Mouse (Mus musculus) lung, embryonic 16.5 days (tissue): Measurements from ENCODE around the gene Ophn1. TPM values are rescaled to one million over a fixed set of nuclear protein-coding genes. Genes with fewer than 3 reads are reported as not detected.
A peak's percentile ranks its signal among the peaks of the same experiment; 100 is the strongest.

ENCODE experiments used
- ATAC-seq: fragments of 200-750 bp; cut with Nextera tagmentation; 2 replicates; pipeline ENCODE4 v1.8.0; 2017; ENCODE audit warnings: low read depth, mild to moderate bottlenecking, moderate library complexity
- H3K27ac ChIP-seq: fragments of 300-500 bp; sonication (generic); 2 replicates; pipeline ENCODE4 v1.5.1; 2014; ENCODE audit warnings: mild to moderate bottlenecking, control low read depth, low read length
- H3K27me3 ChIP-seq: fragments of 300-500 bp; sonication (generic); 2 replicates; pipeline ENCODE4 v1.6.1; 2014; ENCODE audit warnings: low read depth, low read length, mixed read lengths; ENCODE audit not compliant: control insufficient read depth, insufficient read depth
- H3K36me3 ChIP-seq: fragments of 300-500 bp; sonication (generic); 2 replicates; pipeline ENCODE4 v1.6.1; 2014; ENCODE audit warnings: low read length; ENCODE audit not compliant: control insufficient read depth, insufficient read depth
- H3K4me1 ChIP-seq: fragments of 300-500 bp; sonication (generic); replicated peaks from 2 replicates; pipeline ENCODE4 v1.6.1; 2014; ENCODE audit warnings: low read length, mixed read lengths; ENCODE audit not compliant: control insufficient read depth, insufficient read depth
- H3K4me2 ChIP-seq: fragments of 300-500 bp; sonication (generic); 2 replicates; pipeline ENCODE4 v1.6.1; 2014; ENCODE audit warnings: low read depth, low read length, control low read depth
- H3K4me3 ChIP-seq: fragments of 300-500 bp; sonication (generic); 2 replicates; pipeline ENCODE4 v1.5.1; 2014; ENCODE audit warnings: mild to moderate bottlenecking, low read length, control low read depth
- H3K9ac ChIP-seq: fragments of 300-500 bp; sonication (generic); 2 replicates; pipeline ENCODE4 v1.6.1; 2014; ENCODE audit warnings: low read length, control low read depth
- H3K9me3 ChIP-seq: fragments of 300-500 bp; sonication (generic); 2 replicates; pipeline ENCODE4 v1.6.1; 2016; ENCODE audit warnings: low read length; ENCODE audit not compliant: control insufficient read depth
- WGBS: fragments of 180-500 bp; shearing (Covaris S2); extraction: QIAGEN DNeasy Blood & Tissue Kit; methylation state at CpG from one replicate; pipeline ENCODE4 v1.1.7; 2014; 5-methylcytosine and 5-hydroxymethylcytosine counted together
- polyA plus RNA-seq: library from polyadenylated mRNA; unstranded; fragments of >200 nt; fragmentation: Nextera tagmentation; extraction: Ambion mirVana; gene quantifications from 2 replicates; pipeline ENCODE4 v1.2.1, GENCODE M21; 2015

Ophn1 gene
- polyA plus RNA-seq, 1 experiment from 2014 or later, result 19.1 TPM

DNA sequence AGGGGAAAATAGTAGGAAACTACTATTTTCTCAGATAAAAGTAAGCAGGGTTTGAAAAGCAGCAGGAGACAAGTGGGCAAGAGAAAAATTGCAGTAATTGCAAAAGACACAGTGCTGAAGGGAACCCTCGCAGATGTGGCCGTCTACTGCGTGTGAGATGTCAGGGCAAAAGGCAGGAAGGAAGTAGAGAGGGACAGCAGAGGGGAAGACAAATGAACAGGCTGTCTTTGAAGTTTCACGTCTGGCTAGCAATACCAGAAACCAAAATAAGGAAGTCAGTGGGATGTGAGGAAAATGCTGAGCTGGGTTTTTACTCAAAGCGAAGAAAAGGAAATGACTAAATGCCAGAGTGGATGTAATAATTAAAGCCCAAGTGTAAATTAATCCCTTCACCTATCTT lies 30.7 kb downstream of the Ophn1 start:
- Histone ChIP-seq H3K27ac (no peak overlapping the region), H3K9me3 (no peaks in the 10 kb centered on the region), H3K4me1 (no peaks in the 10 kb centered on the region), H3K9ac (no peak overlapping the region), H3K4me2 (no peak overlapping the region), H3K27me3 (no peaks in the 10 kb centered on the region; the same call in 1 of the 2 replicates), H3K36me3 (no peaks in the 10 kb centered on the region), H3K4me3 (no peak overlapping the region)
- WGBS, result 49% methylated on average over 5 of the region's 5 CpGs
- ATAC-seq, result peak; percentile 59; the same call in 1 of the 2 replicates

DNA sequence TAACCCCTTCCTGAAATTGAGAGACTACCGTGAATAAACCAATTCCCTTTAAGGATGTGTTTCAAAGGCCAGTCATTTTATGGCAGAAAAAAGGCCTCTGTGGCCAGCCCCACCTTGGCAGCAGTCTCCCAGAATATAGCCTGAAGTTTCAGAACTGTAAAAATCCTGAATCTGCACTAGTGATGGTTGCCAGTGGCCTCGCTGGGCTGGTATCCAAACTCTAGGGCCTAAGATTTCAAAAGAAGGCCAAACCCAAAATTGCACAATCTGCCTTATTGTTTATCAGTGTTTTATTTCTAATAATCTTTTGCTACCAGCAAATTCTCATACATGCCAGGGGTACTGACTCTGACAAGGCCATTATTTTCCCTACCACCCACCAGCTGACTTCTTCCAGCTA lies 34.8 kb downstream of the Ophn1 start:
- ATAC-seq, result peak; percentile 52; the same call in 1 of the 2 replicates
- H3K9ac ChIP-seq, result no peak overlapping the region
- WGBS, result 57% methylated on average over 2 of the region's 2 CpGs
- no peaks in the 10 kb centered on the region for H3K4me1 ChIP-seq
- H3K4me2 ChIP-seq, result no peak overlapping the region
- H3K36me3 ChIP-seq, result no peaks in the 10 kb centered on the region
- no peaks in the 10 kb centered on the region for H3K9me3 ChIP-seq
- no peak overlapping the region for H3K4me3 ChIP-seq
- H3K27ac ChIP-seq, result peak overlapping the region; percentile 36
- no peaks in the 10 kb centered on the region; the same call in 1 of the 2 replicates for H3K27me3 ChIP-seq

GRCm38 (mm10) chrX:98850869-98851268 lies 40.0 kb downstream of the Ophn1 start:
- Histone ChIP-seq H3K36me3 (no peaks in the 10 kb centered on the region), H3K9me3 (no peaks in the 10 kb centered on the region), H3K4me1 (no peaks in the 10 kb centered on the region), H3K27me3 (no peaks in the 10 kb centered on the region), H3K4me2 (no peak overlapping the region), H3K4me3 (no peak overlapping the region), H3K27ac (no peak overlapping the region), H3K9ac (no peak overlapping the region)
- 68% methylated on average over 6 of the region's 6 CpGs for WGBS
- peak; percentile 49; the same call in 1 of the 2 replicates for ATAC-seq

- Histone ChIP-seq H3K27ac (no peak overlapping the region), H3K4me2 (no peak overlapping the region), H3K9me3 (no peaks in the 10 kb centered on the region), H3K36me3 (no peaks in the 10 kb centered on the region), H3K27me3 (0 out of 2 replicates have a peak, but pooled peaks cover 2% of the 10 kb centered on the region), H3K4me3 (no peak overlapping the region), H3K9ac (no peak overlapping the region), H3K4me1 (no peaks in the 10 kb centered on the region; the same call in 1 of the 2 replicates)
- no peak for ATAC-seq
- WGBS, result 30% methylated on average over 2 of the region's 2 CpGs
Observed at GRCm38 (mm10) chrX:98841606-98842005, 49.2 kb downstream of the Ophn1 start.

- 86% methylated on average over 1 of the region's 1 CpGs for WGBS
- H3K4me3 ChIP-seq, result no peak overlapping the region
- 0 out of 2 replicates have a peak, but pooled peaks have one; percentile 49 for ATAC-seq
Observed at GRCm38 (mm10) chrX:98835989-98836388, 54.8 kb downstream of the Ophn1 start.

DNA sequence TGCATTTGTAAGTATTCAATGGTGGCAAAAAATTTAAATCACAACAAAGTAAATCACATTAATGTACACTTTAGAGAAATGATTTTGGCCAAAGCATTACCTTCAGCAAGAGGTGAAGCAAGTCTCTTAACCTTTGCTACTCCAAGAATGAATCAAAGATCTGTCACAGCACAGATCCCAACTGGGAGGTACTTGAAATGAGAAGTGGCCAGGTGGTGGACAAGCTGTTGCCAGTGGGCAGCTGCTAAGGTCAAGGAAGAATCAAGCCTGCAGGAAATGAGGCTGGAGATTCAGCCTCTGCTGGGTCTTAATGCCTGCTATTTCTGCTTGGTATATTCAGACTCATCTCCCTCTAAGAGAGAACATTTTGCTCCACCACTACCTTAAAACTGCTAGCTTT lies 87.0 kb downstream of the Ophn1 start:
- Histone ChIP-seq H3K4me1 (no peaks in the 10 kb centered on the region), H3K27me3 (no peaks in the 10 kb centered on the region), H3K4me2 (no peak overlapping the region), H3K9ac (no peak overlapping the region), H3K9me3 (no peaks in the 10 kb centered on the region), H3K27ac (no peak overlapping the region), H3K36me3 (no peaks in the 10 kb centered on the region), H3K4me3 (no peak overlapping the region)
- no peak for ATAC-seq

More at GRCm38 (mm10) chrX:98835989-98836388, 54.8 kb downstream of the Ophn1 start:
- H3K27me3 ChIP-seq, result 0 out of 2 replicates have a peak, but pooled peaks cover 3% of the 10 kb centered on the region
- no peaks in the 10 kb centered on the region for H3K36me3 ChIP-seq
- H3K9ac ChIP-seq, result no peak overlapping the region
- no peak overlapping the region for H3K4me2 ChIP-seq
- H3K4me1 ChIP-seq, result no peaks in the 10 kb centered on the region
- no peak overlapping the region for H3K27ac ChIP-seq
- no peaks in the 10 kb centered on the region for H3K9me3 ChIP-seq

DNA sequence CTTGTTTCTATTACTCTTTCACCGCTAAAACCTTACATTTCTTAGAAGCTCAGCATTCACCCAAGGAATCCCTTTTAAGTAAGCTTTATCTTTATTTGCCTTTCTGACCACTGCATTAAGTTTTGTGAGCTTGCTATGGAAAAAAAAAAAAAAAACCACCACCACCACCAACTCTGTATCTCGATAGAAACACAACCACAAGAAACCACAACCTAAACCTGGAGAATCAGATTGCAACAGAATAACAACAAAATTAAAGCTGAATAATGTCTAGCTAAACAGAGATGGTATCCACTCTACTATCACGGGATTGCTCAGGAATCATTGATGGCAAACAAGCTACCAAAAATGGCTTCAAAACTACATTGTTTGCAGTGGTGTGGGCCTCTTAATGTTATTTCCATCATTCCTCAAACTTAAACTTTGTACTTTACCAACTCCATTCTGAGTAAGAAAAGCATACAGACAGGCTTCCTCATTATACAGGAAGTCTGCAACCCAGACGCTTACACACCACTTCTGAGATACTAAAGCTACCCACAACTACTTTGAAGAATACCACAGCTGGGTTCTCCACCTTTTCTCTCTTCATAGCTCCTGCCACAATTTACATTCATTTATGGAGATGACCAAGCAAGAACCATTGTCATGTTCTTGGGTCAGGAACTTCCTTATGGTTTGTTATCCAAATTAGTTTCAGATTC lies 116.4 kb downstream of the Ophn1 start:
- Histone ChIP-seq H3K9ac (no peak overlapping the region), H3K9me3 (no peaks in the 10 kb centered on the region), H3K4me2 (no peak overlapping the region), H3K36me3 (no peaks in the 10 kb centered on the region), H3K4me3 (no peak overlapping the region), H3K27ac (no peak overlapping the region), H3K4me1 (no peaks in the 10 kb centered on the region), H3K27me3 (no peaks in the 10 kb centered on the region)
- no peak for ATAC-seq
- 74% methylated on average over 4 of the region's 4 CpGs for WGBS

GRCm38 (mm10) chrX:98755089-98755488 lies 135.7 kb downstream of the Ophn1 start:
- Histone ChIP-seq H3K9me3 (no peaks in the 10 kb centered on the region), H3K27me3 (no peaks in the 10 kb centered on the region), H3K4me2 (no peak overlapping the region), H3K9ac (no peak overlapping the region), H3K36me3 (no peaks in the 10 kb centered on the region), H3K4me3 (no peak overlapping the region), H3K4me1 (no peaks in the 10 kb centered on the region), H3K27ac (no peak overlapping the region)
- WGBS, result 41% methylated on average over 2 of the region's 2 CpGs
- ATAC-seq, result no peak

DNA sequence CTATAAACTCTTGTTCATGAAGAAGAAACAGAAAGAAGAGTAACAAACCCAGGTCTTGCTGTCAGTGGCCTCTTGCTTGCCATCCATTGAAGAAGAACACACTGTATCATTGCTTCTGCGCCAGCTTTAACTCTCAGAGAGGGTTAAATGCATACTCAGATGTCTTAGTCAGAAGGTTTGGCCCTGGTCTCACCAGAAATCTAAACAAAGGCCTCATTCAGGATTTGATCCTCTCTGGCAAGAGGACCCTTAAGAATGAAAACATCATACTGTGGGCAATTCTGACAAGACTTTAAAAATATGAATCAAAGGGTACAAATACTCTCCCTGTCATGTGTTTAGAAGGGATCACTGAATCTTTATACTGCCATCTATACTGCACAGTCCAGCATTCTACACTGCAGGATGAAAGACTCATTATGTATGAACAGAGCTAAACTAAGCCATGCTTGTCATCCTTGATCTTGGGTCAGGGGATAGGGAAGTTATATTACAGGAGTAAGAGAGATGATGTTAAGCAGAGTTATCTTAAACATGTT lies 139.5 kb downstream of the Ophn1 start:
- Histone ChIP-seq H3K4me2 (no peak overlapping the region), H3K27me3 (no peaks in the 10 kb centered on the region), H3K9me3 (no peaks in the 10 kb centered on the region), H3K36me3 (no peaks in the 10 kb centered on the region), H3K9ac (no peak overlapping the region), H3K4me1 (no peaks in the 10 kb centered on the region), H3K27ac (no peak overlapping the region), H3K4me3 (no peak overlapping the region)
- no peak for ATAC-seq
- 65% methylated on average over 1 of the region's 1 CpGs for WGBS
